ENCODE assay signal across 10 mouse cellular contexts in the genomic region with DNA sequence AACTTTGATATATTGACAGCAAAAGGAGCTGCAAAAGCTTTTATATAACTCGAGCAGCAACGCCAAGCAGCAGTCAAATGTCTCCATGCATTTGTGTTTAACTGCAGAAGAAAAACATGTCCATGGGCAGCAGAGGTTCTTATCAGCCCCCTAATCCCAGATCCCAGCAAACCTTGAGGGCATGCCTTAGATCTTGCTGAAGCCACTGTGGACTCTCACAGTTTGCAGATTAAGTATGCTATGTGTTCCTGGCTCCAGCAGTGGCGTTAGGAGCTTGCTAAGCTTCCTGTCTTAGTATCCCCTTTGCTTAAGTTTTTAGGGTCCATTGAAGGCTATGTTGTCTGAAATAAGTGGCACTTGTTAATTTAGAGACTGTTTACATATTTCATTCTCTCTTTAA. TPM values are rescaled to one million over a fixed set of nuclear protein-coding genes. Genes with fewer than 3 reads are reported as not detected.
DNase-seq lines count a peak whose midpoint lies in the region; ATAC-seq and TF ChIP-seq lines count a peak whose summit lies in the region.
"Had no signal": no experiment of that assay in that cellular context is flagged by ENCODE, and none has a peak within 500 bp of the region (broad histone marks: within the 10 kb centered on the region; RNA-seq: fewer than 3 reads in every experiment).

No protein-coding gene starts in this region.

- H3K27me3 ChIP-seq in hindbrain, embryonic 10.5 days (ENCODE audit: insufficient read depth, poor library complexity, severe bottlenecking) = peaks cover 4% of the 10 kb centered on the region; the same call in 1 of the 2 replicates
- no peaks in the 10 kb centered on the region; the same call in 1 of the 2 replicates for H3K27me3 ChIP-seq in hindbrain, postnatal 0 days (ENCODE audit: insufficient read depth, low read length)
- H3K27me3 ChIP-seq in embryonic facial prominence, embryonic 10.5 days (replicated peaks; ENCODE audit: low read depth, poor library complexity, severe bottlenecking) = no peaks in the 10 kb centered on the region
- peaks cover 26% of the 10 kb centered on the region for H3K27me3 ChIP-seq in hindbrain, embryonic 13.5 days
- H3K27me3 ChIP-seq in midbrain, embryonic 14.5 days (ENCODE audit: control insufficient read depth, insufficient read depth, low read length) = peaks cover 9% of the 10 kb centered on the region; the same call in 1 of the 2 replicates

- 25% methylated on average over 3 of the region's 3 CpGs for WGBS in hindbrain, embryonic 10.5 days
- 41% methylated on average over 3 of the region's 3 CpGs for WGBS in hindbrain, postnatal 0 days
- 16% methylated on average over 3 of the region's 3 CpGs for WGBS in embryonic facial prominence, embryonic 10.5 days
- 23% methylated on average over 3 of the region's 3 CpGs for WGBS in hindbrain, embryonic 13.5 days
- 9% methylated on average over 3 of the region's 3 CpGs for WGBS in midbrain, embryonic 14.5 days

- H3K36me3 ChIP-seq in hindbrain, embryonic 10.5 days = no peaks in the 10 kb centered on the region; the same call in 1 of the 2 replicates
- H3K36me3 ChIP-seq in hindbrain, postnatal 0 days (ENCODE audit: insufficient read depth, low read length) = no peaks in the 10 kb centered on the region
- H3K36me3 ChIP-seq in embryonic facial prominence, embryonic 10.5 days (replicated peaks) = no peaks in the 10 kb centered on the region
- H3K36me3 ChIP-seq in hindbrain, embryonic 13.5 days = no peaks in the 10 kb centered on the region
- H3K36me3 ChIP-seq in midbrain, embryonic 14.5 days (ENCODE audit: control insufficient read depth, insufficient read depth, low read length) = no peaks in the 10 kb centered on the region

- intact Hi-C loops in left cerebral cortex, postnatal 25 days (cut with DNase I) = no loop called here

- no peak overlapping the region for H3K9ac ChIP-seq in hindbrain, postnatal 0 days (replicated peaks; ENCODE audit: low read length)
- peak overlapping the region; percentile 29; the same call in 1 of the 2 replicates for H3K9ac ChIP-seq in hindbrain, embryonic 13.5 days
- no peak overlapping the region; the same call in 1 of the 2 replicates for H3K9ac ChIP-seq in midbrain, embryonic 14.5 days (replicated peaks; ENCODE audit: low read length)

- ATAC-seq in hindbrain, postnatal 0 days = no peak
- ATAC-seq in hindbrain, embryonic 13.5 days (ENCODE audit: low FRiP score) = no peak
- no peak for ATAC-seq in midbrain, embryonic 14.5 days (ENCODE audit: low FRiP score, low TSS enrichment)
- no peak for ATAC-seq in erythroblast, adult 5-6 weeks (replicated peaks; ENCODE audit: low FRiP score, poor library complexity, severe bottlenecking)

- TF ChIP-seq CTCF in hindbrain, postnatal 0 days (IDR thresholded peaks at IDR 0.05; ENCODE audit: low read depth) = no peak

- no peaks in the 10 kb centered on the region for H3K9me3 ChIP-seq in hindbrain, embryonic 10.5 days
- H3K9me3 ChIP-seq in hindbrain, postnatal 0 days (ENCODE audit: low read length) = no peaks in the 10 kb centered on the region
- H3K9me3 ChIP-seq in embryonic facial prominence, embryonic 10.5 days = no peaks in the 10 kb centered on the region
- no peaks in the 10 kb centered on the region for H3K9me3 ChIP-seq in hindbrain, embryonic 13.5 days
- no peaks in the 10 kb centered on the region for H3K9me3 ChIP-seq in midbrain, embryonic 14.5 days (ENCODE audit: control insufficient read depth, low read length)

- H3K4me2 ChIP-seq in hindbrain, postnatal 0 days (ENCODE audit: low read depth, low read length) = no peak overlapping the region
- H3K4me2 ChIP-seq in hindbrain, embryonic 13.5 days = peak overlapping the region; percentile 94
- peak overlapping the region; percentile 80 for H3K4me2 ChIP-seq in midbrain, embryonic 14.5 days (ENCODE audit: low read length)

- peak overlapping the region; percentile 99 for H3K27ac ChIP-seq in hindbrain, embryonic 10.5 days
- H3K27ac ChIP-seq in hindbrain, postnatal 0 days = no peak overlapping the region
- H3K27ac ChIP-seq in embryonic facial prominence, embryonic 10.5 days (replicated peaks) = no peak overlapping the region; the same call in 1 of the 2 replicates
- no peak overlapping the region for H3K27ac ChIP-seq in hindbrain, embryonic 13.5 days
- H3K27ac ChIP-seq in midbrain, embryonic 14.5 days (replicated peaks; ENCODE audit: low read depth, low read length) = no peak overlapping the region

- H3K4me3 ChIP-seq in hindbrain, embryonic 10.5 days = peak overlapping the region; percentile 96
- H3K4me3 ChIP-seq in hindbrain, postnatal 0 days (ENCODE audit: low read length) = no peak overlapping the region
- peak overlapping the region; percentile 96 for H3K4me3 ChIP-seq in embryonic facial prominence, embryonic 10.5 days
- no peak overlapping the region for H3K4me3 ChIP-seq in hindbrain, embryonic 13.5 days
- peak overlapping the region; percentile 25 for H3K4me3 ChIP-seq in midbrain, embryonic 14.5 days (replicated peaks; ENCODE audit: low read depth, low read length)

- peaks cover 69% of the 10 kb centered on the region for H3K4me1 ChIP-seq in hindbrain, embryonic 10.5 days (replicated peaks)
- no peaks in the 10 kb centered on the region for H3K4me1 ChIP-seq in hindbrain, postnatal 0 days (ENCODE audit: insufficient read depth, low read length)
- peaks cover 67% of the 10 kb centered on the region for H3K4me1 ChIP-seq in embryonic facial prominence, embryonic 10.5 days
- peaks cover 44% of the 10 kb centered on the region for H3K4me1 ChIP-seq in hindbrain, embryonic 13.5 days (replicated peaks)
- peaks cover 32% of the 10 kb centered on the region for H3K4me1 ChIP-seq in midbrain, embryonic 14.5 days (ENCODE audit: control insufficient read depth, insufficient read depth, low read length)

- no peak for DNase-seq in hindbrain, embryonic 10.5 days (ENCODE audit: low spot score)
- no peak for DNase-seq in hindbrain, postnatal 0 days (ENCODE audit: low spot score)
- no peak for DNase-seq in embryonic facial prominence, embryonic 10.5 days (ENCODE audit: low spot score)
- DNase-seq in midbrain, embryonic 14.5 days = peak; percentile 55
- no peak for DNase-seq in left cerebral cortex, postnatal 25 days (ENCODE audit: low spot score in 2 of 2)
- DNase-seq in Muller cell, postnatal 12 days (ENCODE audit: inconsistent ontology term) = no peak
- DNase-seq: cerebellum, postnatal 36 days; lung, adult 2 months had no signal

RNA-seq across cellular contexts. Expression of a gene that starts 4.4 kb away (rescaled TPM):
- 32.3 and 36.0 TPM in 2 replicates for polyA plus RNA-seq in hindbrain, embryonic 10.5 days (2016; fragmentation: Nextera tagmentation; extraction: Ambion mirVana)
- 7.3 and 9.6 TPM in 2 replicates for total RNA-seq in hindbrain, postnatal 0 days (2014; rRNA removed)
- 3.0 and 3.7 TPM in 2 replicates for polyA plus RNA-seq in hindbrain, postnatal 0 days (2015; fragmentation: Nextera tagmentation; extraction: Ambion mirVana)
- polyA plus RNA-seq in embryonic facial prominence, embryonic 10.5 days (2016; fragmentation: Nextera tagmentation; extraction: Ambion mirVana) = 33.9 and 35.4 TPM in 2 replicates
- 7.4 and 7.9 TPM in 2 replicates for polyA plus RNA-seq in hindbrain, embryonic 13.5 days (2015; fragmentation: Nextera tagmentation; extraction: Ambion mirVana)
- polyA plus RNA-seq in midbrain, embryonic 14.5 days (2014; fragmentation: Nextera tagmentation; extraction: Ambion mirVana) = 8.5 and 14.1 TPM in 2 replicates
- total RNA-seq in left cerebral cortex, postnatal 25 days (2021) = 10 to 100 TPM in 1 of 2 experiments, 1 to 10 TPM in 1; 8.2 to 11.4 TPM
- total RNA-seq in erythroblast, adult 5-6 weeks (2015; ENCODE audit: low replicate concordance) = not detected in 2 replicates
- total RNA-seq in erythroblast, adult 5-6 weeks (2017; ENCODE audit: low replicate concordance) = not detected in 2 replicates

Comparison
In these comparisons a context has a peak if more than half of its experiments do, and no peak if none do; other contexts are left out.
1. H3K4me3 ChIP-seq: peak in hindbrain, embryonic 10.5 days (single experiment), embryonic facial prominence, embryonic 10.5 days (single experiment) and midbrain, embryonic 14.5 days (single experiment); none in hindbrain, postnatal 0 days (single experiment) and hindbrain, embryonic 13.5 days (single experiment).